Mouse (Mus musculus): ENCODE results near the gene Eif4ebp2.

- TF ChIP-seq CTCF (IDR thresholded peaks at IDR 0.05; ENCODE audit: borderline replicate concordance, control insufficient read depth, extremely low read depth, insufficient read depth, low read length, poor library complexity) (no peak), POLR2A (IDR thresholded peaks at IDR 0.05; ENCODE audit: control insufficient read depth, extremely low read depth, insufficient read depth, low read length, poor library complexity) (no peak)
Measured at GRCm38 (mm10) chr10:61422861-61423260, 29.6 kb downstream of the Eif4ebp2 start.
